In the genomic region with DNA sequence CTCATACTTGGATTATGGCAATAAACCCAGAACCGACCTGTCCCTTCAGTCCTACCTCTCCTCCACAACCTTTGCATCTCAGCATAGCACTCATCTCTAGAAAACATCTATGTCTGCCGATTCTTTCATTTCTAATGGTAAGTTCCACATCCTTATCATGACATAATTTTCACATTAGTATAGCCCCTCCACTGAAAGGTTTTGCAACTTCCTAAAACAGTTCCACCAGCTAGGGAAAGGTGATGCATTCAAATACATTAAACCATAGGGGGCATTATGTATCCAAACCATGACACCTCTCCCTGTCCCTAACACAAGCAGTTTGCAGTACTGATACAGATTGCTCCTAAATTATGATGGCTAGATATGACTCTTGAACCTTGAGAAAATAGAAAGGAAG, we compare ENCODE assay signal across 17 mouse cellular contexts.
"Had no signal": no experiment of that assay in that cellular context is flagged by ENCODE, and none has a peak within 500 bp of the region (broad histone marks: within the 10 kb centered on the region; RNA-seq: fewer than 3 reads in every experiment).

No protein-coding gene starts in this region.

- DNase-seq: left cerebral cortex, postnatal 4 days; liver; liver, embryonic 13.5 days; liver, postnatal 0 days; lung, adult 18-20 months; lung, adult 2 months; lung, embryonic 14.5 days; lung, postnatal 10 days; lung, postnatal 14 days; lung, postnatal 36 days; lung, postnatal 4 days; midbrain, embryonic 14.5 days had no signal

- ATAC-seq: liver, embryonic 12.5 days; lung, postnatal 0 days; midbrain, embryonic 13.5 days; midbrain, embryonic 15.5 days; midbrain, embryonic 16.5 days had no signal
